Mouse (Mus musculus) forebrain, postnatal 0 days (tissue): ENCODE data around the gene Gm20547. TPM values are rescaled to one million over a fixed set of nuclear protein-coding genes. Genes with fewer than 3 reads are reported as not detected.
"Not testable (repeated sequence)": the region's sequence is repeated elsewhere in the genome, so short reads cannot be mapped to it uniquely, and the experiment has no call there.

Experiments
- ATAC-seq: fragments of 200-750 bp; cut with Nextera tagmentation; 2 replicates; pipeline ENCODE4 v1.8.0; 2017; ENCODE audit warnings: mild to moderate bottlenecking, moderate library complexity
- DNase-seq: peaks from one replicate; pipeline ENCODE4 v3.0.0-alpha.2; 2015
- H3K27ac ChIP-seq: fragments of 300-500 bp; sonication (generic); 2 replicates; pipeline ENCODE4 v1.5.1; 2014; ENCODE audit warnings: low read depth, mild to moderate bottlenecking, antibody characterized with exemption, low read length, moderate library complexity, mixed read lengths
- H3K27me3 ChIP-seq: fragments of 300-500 bp; sonication (generic); 2 replicates; pipeline ENCODE4 v1.6.1; 2014; ENCODE audit warnings: mild to moderate bottlenecking, low read length, mixed read lengths; ENCODE audit not compliant: insufficient read depth
- H3K36me3 ChIP-seq: fragments of 300-500 bp; sonication (generic); 2 replicates; pipeline ENCODE4 v1.6.1; 2014; ENCODE audit warnings: mild to moderate bottlenecking, moderate library complexity; ENCODE audit not compliant: insufficient read depth
- H3K4me1 ChIP-seq: fragments of 300-500 bp; sonication (generic); 2 replicates; pipeline ENCODE4 v1.6.1; 2014; ENCODE audit warnings: antibody characterized with exemption; ENCODE audit not compliant: insufficient read depth
- H3K4me2 ChIP-seq: fragments of 300-500 bp; sonication (generic); 2 replicates; pipeline ENCODE4 v1.6.1; 2014; ENCODE audit warnings: low read depth, mild to moderate bottlenecking, moderate library complexity
- H3K4me3 ChIP-seq: fragments of 300-500 bp; sonication (generic); 2 replicates; pipeline ENCODE4 v1.5.1; 2014; ENCODE audit warnings: low read depth, low read length, mixed read lengths
- H3K9ac ChIP-seq: fragments of 300-500 bp; sonication (generic); 2 replicates; pipeline ENCODE4 v1.6.1; 2014; ENCODE audit warnings: mild to moderate bottlenecking
- H3K9me3 ChIP-seq: fragments of 300-500 bp; sonication (generic); 2 replicates; pipeline ENCODE4 v1.6.1; 2016; ENCODE audit warnings: low read length
- CTCF ChIP-seq: sonication (generic); IDR thresholded peaks from 2 replicates; pipeline ENCODE4 v1.5.1; 2016; ENCODE audit warnings: antibody characterized with exemption, control low read depth, low read depth
- WGBS: fragments of 180-500 bp; shearing (Covaris S2); extraction: QIAGEN DNeasy Blood & Tissue Kit; methylation state at CpG from one replicate; pipeline ENCODE4 v1.1.7; 2014; 5-methylcytosine and 5-hydroxymethylcytosine counted together
- polyA plus RNA-seq: library from polyadenylated mRNA; unstranded; fragments of >200 nt; fragmentation: Nextera tagmentation; extraction: Ambion mirVana; gene quantifications from 2 replicates; pipeline ENCODE4 v1.2.1, GENCODE M21; 2015
- total RNA-seq: library from RNA; depleted of rRNA; stranded (reverse); fragments of >200 nt; gene quantifications from 2 replicates; pipeline ENCODE4 v1.2.3, GENCODE M21; 2014

Gm20547 gene
- total and polyA plus RNA-seq, 2 experiments from 2014 or later, result not detected

DNA sequence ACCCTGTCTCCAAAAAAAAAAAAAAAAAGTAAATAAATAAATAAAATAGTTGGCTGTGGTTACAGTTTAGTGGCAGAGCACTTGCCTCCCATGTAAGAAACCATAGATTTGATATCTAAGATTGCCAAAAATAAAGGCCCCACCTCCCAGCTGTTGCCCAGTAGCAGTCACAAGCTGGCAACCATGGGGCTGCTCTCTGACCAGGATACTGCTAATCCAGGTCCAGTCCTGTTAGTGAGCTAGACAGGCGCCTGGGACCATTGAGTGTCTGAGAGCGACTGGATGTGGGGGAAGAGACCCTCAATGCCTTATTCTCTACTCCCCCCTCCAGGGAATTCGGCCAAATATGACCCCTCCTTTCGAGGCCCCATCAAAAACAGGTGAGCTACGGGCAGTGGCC is 34.5 kb upstream of the Gm20547 start:
- no peak overlapping the region for H3K4me3 ChIP-seq
- H3K36me3 ChIP-seq, result peaks cover 25% of the 10 kb centered on the region
- H3K9ac ChIP-seq, result no peak overlapping the region
- TF ChIP-seq CTCF, result no peak
- no peak for DNase-seq
- ATAC-seq, result no peak
- no peaks in the 10 kb centered on the region for H3K9me3 ChIP-seq
- no peak overlapping the region for H3K27ac ChIP-seq
- WGBS, result 92% methylated on average over 5 of the region's 5 CpGs
- no peak overlapping the region for H3K4me2 ChIP-seq
- H3K27me3 ChIP-seq, result no peaks in the 10 kb centered on the region
- H3K4me1 ChIP-seq, result no peaks in the 10 kb centered on the region

DNA sequence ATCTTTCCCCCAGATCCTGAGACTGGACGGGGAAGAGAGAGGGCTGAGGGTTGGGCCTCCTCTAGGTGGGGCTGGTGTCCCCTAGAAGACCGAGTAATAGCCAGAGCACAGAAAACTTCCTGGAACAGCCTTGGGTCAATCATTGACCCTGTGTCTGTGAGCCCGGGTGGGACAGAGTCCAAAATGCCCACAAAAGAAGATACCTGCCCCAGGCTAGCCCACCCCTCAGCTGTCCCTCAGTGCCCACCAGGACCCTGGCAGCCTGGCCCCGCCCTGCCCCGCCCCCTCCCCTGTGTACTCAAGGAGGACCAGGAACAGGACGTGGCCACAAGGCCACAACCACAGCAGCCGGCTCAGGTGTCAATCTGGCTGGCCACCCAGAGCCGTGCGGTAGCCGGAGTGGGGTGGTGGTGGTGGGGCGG is 33.6 kb upstream of the Gm20547 start:
- Histone ChIP-seq H3K27me3 (no peaks in the 10 kb centered on the region), H3K9me3 (no peaks in the 10 kb centered on the region), H3K4me3 (no peak overlapping the region), H3K4me1 (no peaks in the 10 kb centered on the region), H3K9ac (no peak overlapping the region), H3K36me3 (peaks cover 34% of the 10 kb centered on the region), H3K27ac (no peak overlapping the region), H3K4me2 (no peak overlapping the region)
- 24% methylated on average over 9 of the region's 11 CpGs for WGBS
- no peak for ATAC-seq
- DNase-seq, result no peak
- TF ChIP-seq CTCF, result no peak

DNA sequence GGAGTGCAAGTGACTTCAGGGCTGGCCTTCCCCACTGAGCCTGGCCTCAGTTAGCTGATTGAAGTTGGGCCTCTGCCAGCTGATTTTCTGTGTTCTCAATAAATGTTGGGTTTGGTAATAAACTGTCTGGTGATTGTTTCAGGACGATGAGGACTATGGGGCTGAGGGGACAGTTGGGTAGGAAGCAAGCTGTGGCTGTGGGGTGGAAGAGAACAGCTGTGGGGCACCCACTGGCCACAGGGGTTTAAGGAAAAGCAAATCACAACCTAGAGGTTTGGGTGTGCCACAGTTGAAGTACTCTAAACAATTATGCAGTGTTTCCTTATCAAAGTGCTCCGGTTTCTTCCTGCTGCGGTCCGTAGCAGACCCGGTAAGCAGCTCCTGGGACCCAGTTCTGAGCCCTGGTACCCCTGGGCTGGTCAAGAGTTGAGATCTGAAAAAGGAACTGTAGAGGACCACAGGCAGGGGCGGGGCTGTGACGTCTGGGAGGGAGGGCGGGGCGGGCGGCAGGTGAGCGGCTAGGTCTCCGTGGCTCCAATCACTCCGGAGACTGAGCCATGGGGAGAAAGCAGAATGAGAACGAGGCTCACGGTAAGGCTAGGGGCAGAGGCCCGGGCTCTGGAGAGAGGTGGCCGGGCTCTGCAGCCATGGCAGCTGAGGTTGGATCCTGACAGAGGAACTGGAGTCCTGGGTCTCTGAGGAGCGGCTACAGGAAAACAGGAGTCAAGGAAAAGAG is 32.3 kb upstream of the Gm20547 start, which contains the start of gene Slc44a4:
Gene Slc44a4, plus strand, starts transcription at position 537 of the 736 bp plus-strand sequence.
- Histone ChIP-seq H3K27ac (no peak within 1 kb of the TSS), H3K36me3 (peaks cover 47% of the 10 kb centered on the region), H3K27me3 (no peaks in the 10 kb centered on the region), H3K9me3 (no peaks in the 10 kb centered on the region), H3K9ac (no peak within 1 kb of the TSS), H3K4me3 (no peak within 1 kb of the TSS), H3K4me2 (no peak within 1 kb of the TSS), H3K4me1 (no peaks in the 10 kb centered on the region)
- DNase-seq, result no peak
- WGBS, result 33% methylated on average over 18 of the region's 18 CpGs
- TF ChIP-seq CTCF, result no peak
- ATAC-seq, result no peak

DNA sequence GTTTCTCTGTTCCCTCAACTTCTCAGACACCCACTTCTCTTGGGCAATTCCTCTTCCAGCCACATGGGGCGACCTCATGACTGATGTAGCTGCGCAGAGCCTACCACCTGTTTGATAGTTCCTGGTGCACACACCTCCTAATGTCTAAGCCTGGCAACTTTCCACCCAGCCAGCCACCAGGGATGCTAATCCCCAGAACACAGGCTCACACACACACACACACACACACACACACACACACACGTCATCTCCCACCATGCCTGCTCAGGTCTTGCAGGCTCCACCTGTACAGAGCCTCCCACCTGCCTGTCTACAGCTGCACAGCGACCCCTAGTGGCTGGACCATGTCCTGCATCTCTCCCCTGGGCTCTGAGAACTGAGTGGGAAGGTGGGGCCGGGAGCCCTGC is 30.1 kb upstream of the Gm20547 start:
- Histone ChIP-seq H3K27me3 (no peaks in the 10 kb centered on the region), H3K4me1 (no peaks in the 10 kb centered on the region), H3K9me3 (no peaks in the 10 kb centered on the region), H3K4me3 (no peak overlapping the region), H3K36me3 (peaks cover 69% of the 10 kb centered on the region), H3K27ac (no peak overlapping the region), H3K9ac (no peak overlapping the region), H3K4me2 (no peak overlapping the region)
- DNase-seq (peak; percentile 75), ATAC-seq (peak; percentile 74)
- peak; percentile 87 for TF ChIP-seq CTCF
- WGBS, result 44% methylated on average over 5 of the region's 5 CpGs

DNA sequence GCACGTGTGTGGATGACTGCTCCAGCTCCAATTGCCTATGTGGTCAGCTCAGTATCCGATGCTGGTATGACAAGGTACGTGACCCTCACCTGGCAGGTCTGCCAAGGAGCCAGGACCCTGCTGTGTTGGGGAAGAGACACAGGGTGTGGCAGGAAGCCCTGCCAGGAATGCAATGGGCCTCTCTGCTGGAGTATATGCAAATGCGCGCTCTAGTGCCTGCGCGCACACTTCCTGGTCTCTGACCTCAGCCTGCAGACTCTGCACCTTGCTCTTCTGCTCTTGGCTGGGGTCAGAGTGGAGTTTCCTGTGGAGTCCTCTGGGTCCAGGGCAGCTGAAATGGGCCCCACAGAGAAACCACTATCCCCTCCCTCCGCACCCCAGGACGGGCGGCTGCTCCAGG is 29.1 kb upstream of the Gm20547 start:
- 92% methylated on average over 10 of the region's 10 CpGs for WGBS
- Histone ChIP-seq H3K4me1 (no peaks in the 10 kb centered on the region), H3K9ac (no peak overlapping the region), H3K36me3 (peaks cover 78% of the 10 kb centered on the region), H3K4me3 (no peak overlapping the region), H3K4me2 (no peak overlapping the region), H3K27ac (no peak overlapping the region), H3K9me3 (no peaks in the 10 kb centered on the region), H3K27me3 (no peaks in the 10 kb centered on the region)
- TF ChIP-seq CTCF, result no peak
- ATAC-seq (no peak), DNase-seq (no peak)

DNA sequence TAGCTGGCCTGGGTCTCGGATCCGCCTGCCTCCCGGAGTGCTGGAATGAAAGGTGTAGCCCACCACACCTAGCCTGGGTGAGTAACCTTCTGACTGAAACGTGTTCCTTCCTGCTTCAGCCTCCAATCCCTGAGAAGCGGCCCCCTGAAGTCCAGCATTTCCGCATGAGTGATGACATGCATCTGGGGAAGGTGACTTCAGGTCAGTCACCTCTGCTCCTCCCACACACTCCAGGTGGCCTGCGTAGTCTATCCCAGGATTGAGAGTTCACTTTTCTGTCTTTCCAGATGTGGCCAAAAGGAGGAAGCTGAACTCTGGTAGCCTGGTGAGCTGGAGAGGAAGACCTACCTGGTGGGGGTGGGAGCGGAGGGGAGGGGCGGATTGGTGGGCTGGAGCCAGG is 21.1 kb upstream of the Gm20547 start:
- Histone ChIP-seq H3K27ac (no peak overlapping the region), H3K27me3 (no peaks in the 10 kb centered on the region), H3K9me3 (no peaks in the 10 kb centered on the region), H3K9ac (no peak overlapping the region), H3K4me3 (no peak overlapping the region), H3K4me2 (no peak overlapping the region), H3K36me3 (peaks cover 62% of the 10 kb centered on the region), H3K4me1 (peaks cover 5% of the 10 kb centered on the region; the same call in 1 of the 2 replicates)
- no peak for TF ChIP-seq CTCF
- no peak for ATAC-seq
- no peak for DNase-seq
- WGBS, result 90% methylated on average over 9 of the region's 9 CpGs

DNA sequence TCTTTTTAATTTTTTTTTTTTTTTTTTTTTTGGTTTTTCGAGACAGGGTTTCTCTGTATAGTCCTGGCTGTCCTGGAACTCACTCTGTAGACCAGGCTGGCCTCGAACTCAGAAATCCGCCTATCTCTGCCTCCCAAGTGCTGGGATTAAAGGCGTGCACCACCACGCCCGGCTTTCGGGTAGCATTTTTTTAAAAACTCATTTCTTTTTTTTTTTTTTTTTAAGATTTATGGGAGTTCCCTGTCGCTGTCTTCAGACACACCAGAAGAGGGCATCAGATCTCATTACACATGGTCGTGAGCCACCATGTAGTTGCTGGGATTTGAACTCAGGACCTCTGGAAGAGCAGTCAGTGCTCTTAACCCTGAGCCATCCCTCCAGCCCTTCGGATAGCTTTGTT is 20.1 kb upstream of the Gm20547 start:
- not testable (repeated sequence) for H3K4me2 ChIP-seq, H3K9me3 ChIP-seq, H3K4me1 ChIP-seq, DNase-seq, H3K27me3 ChIP-seq, ATAC-seq, H3K27ac ChIP-seq, H3K9ac ChIP-seq, H3K4me3 ChIP-seq
- H3K36me3 ChIP-seq, result peaks cover 53% of the 10 kb centered on the region
- WGBS, result 95% methylated on average over 9 of the region's 10 CpGs

DNA sequence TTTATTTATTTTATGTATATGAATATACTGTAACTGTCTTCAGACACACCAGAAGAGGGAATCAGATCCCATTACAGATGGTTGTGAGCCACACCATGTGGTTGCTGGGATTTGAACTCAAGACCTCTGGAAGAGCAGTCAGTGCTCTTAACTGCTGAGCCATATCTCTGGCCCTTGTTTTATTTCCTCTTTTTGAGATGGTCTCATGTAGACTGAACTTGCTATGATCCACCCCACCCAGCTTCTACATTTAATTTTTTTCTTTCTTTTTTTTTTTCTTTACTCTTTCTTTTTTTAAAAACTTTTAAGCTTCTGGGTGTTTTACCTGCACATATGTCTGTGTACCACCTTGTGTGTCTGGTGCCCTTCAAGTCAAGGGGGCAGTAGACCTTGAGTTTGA is 19.0 kb upstream of the Gm20547 start:
- H3K27me3 ChIP-seq, H3K9me3 ChIP-seq, H3K4me3 ChIP-seq, H3K4me1 ChIP-seq, H3K4me2 ChIP-seq, DNase-seq, ATAC-seq, H3K27ac ChIP-seq, H3K9ac ChIP-seq: not testable (repeated sequence)
- peaks cover 47% of the 10 kb centered on the region for H3K36me3 ChIP-seq
